Mouse (Mus musculus) lung, embryonic 14.5 days (tissue): ENCODE measurements around the gene Mef2d. TPM values are rescaled to one million over a fixed set of nuclear protein-coding genes. Genes with fewer than 3 reads are reported as not detected.

ENCODE experiments used
- ATAC-seq: fragments of 200-750 bp; cut with Nextera tagmentation; 2 replicates; pipeline ENCODE4 v1.8.0; 2017; ENCODE audit warnings: mild to moderate bottlenecking, moderate TSS enrichment, moderate library complexity; ENCODE audit not compliant: insufficient read depth
- DNase-seq: peaks from one replicate; pipeline ENCODE4 v3.0.0-alpha.2; 2015
- H3K27ac ChIP-seq: fragments of 300-500 bp; sonication (generic); 2 replicates; pipeline ENCODE4 v1.5.1; 2014; ENCODE audit warnings: low read depth, mild to moderate bottlenecking, moderate library complexity
- H3K27me3 ChIP-seq: fragments of 300-500 bp; sonication (generic); 2 replicates; pipeline ENCODE4 v1.6.1; 2014; ENCODE audit warnings: low read length, control low read depth; ENCODE audit not compliant: insufficient read depth
- H3K36me3 ChIP-seq: fragments of 300-500 bp; sonication (generic); 2 replicates; pipeline ENCODE4 v1.6.1; 2014; ENCODE audit warnings: control low read depth; ENCODE audit not compliant: insufficient read depth
- H3K4me1 ChIP-seq: fragments of 300-500 bp; sonication (generic); 2 replicates; pipeline ENCODE4 v1.6.1; 2014; ENCODE audit warnings: antibody characterized with exemption, control low read depth; ENCODE audit not compliant: insufficient read depth
- H3K4me2 ChIP-seq: fragments of 300-500 bp; sonication (generic); 2 replicates; pipeline ENCODE4 v1.6.1; 2014; ENCODE audit warnings: mild to moderate bottlenecking
- H3K4me3 ChIP-seq: fragments of 300-500 bp; sonication (generic); 2 replicates; pipeline ENCODE4 v1.5.1; 2014; ENCODE audit warnings: low read depth, low read length
- H3K9ac ChIP-seq: fragments of 300-500 bp; sonication (generic); 2 replicates; pipeline ENCODE4 v1.6.1; 2014
- H3K9me3 ChIP-seq: fragments of 300-500 bp; sonication (generic); 2 replicates; pipeline ENCODE4 v1.6.1; 2016; ENCODE audit warnings: low read depth, low read length, control low read depth
- CTCF ChIP-seq: IDR thresholded peaks from 2 replicates; pipeline ENCODE4 v1.5.1; 2016; ENCODE audit warnings: antibody characterized with exemption, low read depth
- WGBS: fragments of 180-500 bp; shearing (Covaris S2); extraction: QIAGEN DNeasy Blood & Tissue Kit; methylation state at CpG from one replicate; pipeline ENCODE4 v1.1.7; 2014; 5-methylcytosine and 5-hydroxymethylcytosine counted together
- microRNA-seq: library from miRNA; unstranded; fragments of <30 nt; microRNA quantifications from one replicate; pipeline ENCODE4, GENCODE M21; 2016; ENCODE audit warnings: borderline number of aligned reads
- polyA plus RNA-seq: library from polyadenylated mRNA; unstranded; fragments of >200 nt; fragmentation: Nextera tagmentation; extraction: Ambion mirVana; gene quantifications from 2 replicates; pipeline ENCODE4 v1.2.1, GENCODE M21; 2014

The Mef2d gene
- polyA plus RNA-seq, 1 experiment from 2014 or later = 25.4 TPM

GRCm38 (mm10) chr3:88215553-88216004, 73.4 kb downstream of the Mef2d start:
- Histone ChIP-seq H3K36me3 (no peaks in the 10 kb centered on the region), H3K9ac (no peak overlapping the region), H3K4me3 (peak overlapping the region; percentile 19), H3K27ac (no peak overlapping the region), H3K27me3 (peaks cover 99% of the 10 kb centered on the region), H3K4me2 (peak overlapping the region; percentile 43), H3K9me3 (no peaks in the 10 kb centered on the region), H3K4me1 (no peaks in the 10 kb centered on the region)
- ATAC-seq (no peak), DNase-seq (no peak)
- TF ChIP-seq CTCF = no peak
- 1% methylated on average over 23 of the region's 23 CpGs for WGBS

GRCm38 (mm10) chr3:88216116-88216515, 73.9 kb downstream of the Mef2d start:
- no peaks in the 10 kb centered on the region for H3K4me1 ChIP-seq
- ATAC-seq (no peak), DNase-seq (no peak)
- no peak overlapping the region for H3K4me2 ChIP-seq
- no peak overlapping the region for H3K9ac ChIP-seq
- peaks cover 97% of the 10 kb centered on the region for H3K27me3 ChIP-seq
- H3K4me3 ChIP-seq = no peak overlapping the region
- TF ChIP-seq CTCF = no peak
- no peak overlapping the region for H3K27ac ChIP-seq
- H3K9me3 ChIP-seq = no peaks in the 10 kb centered on the region
- 3% methylated on average over 6 of the region's 6 CpGs for WGBS
- no peaks in the 10 kb centered on the region for H3K36me3 ChIP-seq

- Histone ChIP-seq H3K36me3 (no peaks in the 10 kb centered on the region), H3K4me3 (no peak overlapping the region), H3K4me2 (no peak overlapping the region), H3K27ac (no peak overlapping the region), H3K4me1 (no peaks in the 10 kb centered on the region), H3K9ac (no peak overlapping the region), H3K9me3 (no peaks in the 10 kb centered on the region), H3K27me3 (peaks cover 96% of the 10 kb centered on the region)
- DNase-seq (peak; percentile 13), ATAC-seq (no peak)
- 9% methylated on average over 7 of the region's 7 CpGs for WGBS
- no peak for TF ChIP-seq CTCF
Measured at GRCm38 (mm10) chr3:88216534-88217326, 74.6 kb downstream of the Mef2d start.

- WGBS = 47% methylated on average over 1 of the region's 2 CpGs
Measured at GRCm38 (mm10) chr3:88217679-88218078, 75.5 kb downstream of the Mef2d start.

DNA sequence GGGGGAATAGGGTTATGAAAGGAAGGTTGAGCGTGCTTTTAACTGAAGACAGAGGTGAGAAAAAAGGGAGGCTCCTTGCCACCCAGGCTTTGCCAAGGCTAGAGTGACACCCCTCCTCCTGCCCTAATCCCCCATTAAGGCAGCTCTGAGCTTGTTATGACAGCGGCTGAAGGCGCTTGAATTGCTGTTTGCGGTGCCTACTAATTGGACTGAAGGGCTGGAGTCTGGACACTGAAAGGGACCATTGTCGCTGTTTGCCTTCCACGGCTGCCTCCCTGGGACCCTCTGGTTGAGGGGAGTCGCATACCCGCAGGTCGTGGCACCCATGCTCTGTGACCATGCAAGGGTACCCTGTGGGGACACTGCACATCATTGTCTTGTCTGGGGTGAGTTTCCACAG, 77.8 kb downstream of the Mef2d start:
- Histone ChIP-seq H3K4me3 (no peak overlapping the region), H3K27ac (no peak overlapping the region), H3K36me3 (no peaks in the 10 kb centered on the region), H3K9ac (no peak overlapping the region), H3K9me3 (no peaks in the 10 kb centered on the region), H3K4me1 (no peaks in the 10 kb centered on the region), H3K27me3 (peaks cover 63% of the 10 kb centered on the region), H3K4me2 (no peak overlapping the region)
- 23% methylated on average over 9 of the region's 9 CpGs for WGBS
- ATAC-seq (no peak), DNase-seq (no peak)
- no peak for TF ChIP-seq CTCF

More at GRCm38 (mm10) chr3:88217679-88218078, 75.5 kb downstream of the Mef2d start:
- Histone ChIP-seq H3K4me3 (no peak overlapping the region), H3K27ac (no peak overlapping the region), H3K4me2 (no peak overlapping the region), H3K9me3 (no peaks in the 10 kb centered on the region), H3K4me1 (no peaks in the 10 kb centered on the region), H3K9ac (no peak overlapping the region), H3K36me3 (no peaks in the 10 kb centered on the region), H3K27me3 (peaks cover 86% of the 10 kb centered on the region)
- ATAC-seq (no peak), DNase-seq (no peak)
- TF ChIP-seq CTCF = no peak

GRCm38 (mm10) chr3:88220842-88221241, 78.7 kb downstream of the Mef2d start:
- H3K4me3 ChIP-seq = no peak overlapping the region
- no peaks in the 10 kb centered on the region for H3K4me1 ChIP-seq
- no peak overlapping the region for H3K4me2 ChIP-seq
- no peaks in the 10 kb centered on the region for H3K9me3 ChIP-seq
- H3K36me3 ChIP-seq = no peaks in the 10 kb centered on the region
- DNase-seq = peak; percentile 94
- peak; percentile 64 for TF ChIP-seq CTCF
- H3K27ac ChIP-seq = no peak overlapping the region
- WGBS = 1% methylated on average over 6 of the region's 6 CpGs
- peak; percentile 71; the same call in 1 of the 2 replicates for ATAC-seq
- no peak overlapping the region for H3K9ac ChIP-seq
- peaks cover 54% of the 10 kb centered on the region for H3K27me3 ChIP-seq

Small RNA genes within 50 kb of the gene (microRNA-seq; reads per million reads assigned to microRNA genes)
- not detected for gene Gm25641
- gene Mir3093 = not detected
- gene Mir9-1 = not detected

Other genes starting within 250 kb of the Mef2d start
- 287 and 288 TPM in 2 replicates for gene Hdgf, start 236.1 kb upstream of the Mef2d start, polyA plus RNA-seq
- 64.8 and 65.5 TPM in 2 replicates for gene Mrpl24, start 222.9 kb upstream of the Mef2d start, polyA plus RNA-seq
- 44.0 and 50.5 TPM in 2 replicates for gene Isg20l2, start 212.1 kb upstream of the Mef2d start, polyA plus RNA-seq
- gene Rrnad1, start 211.7 kb upstream of the Mef2d start, polyA plus RNA-seq = 16.4 and 19.6 TPM in 2 replicates
- 7.7 and 10.3 TPM in 2 replicates for gene Crabp2, start 193.7 kb upstream of the Mef2d start, polyA plus RNA-seq
- 24.6 and 27.1 TPM in 2 replicates for gene Nes, start 171.3 kb upstream of the Mef2d start, polyA plus RNA-seq
- gene Bcan, start 142.1 kb upstream of the Mef2d start, polyA plus RNA-seq = not detected in 2 replicates
- not detected in 2 replicates for gene Hapln2, start 114.8 kb upstream of the Mef2d start, polyA plus RNA-seq
- gene Gpatch4, start 99.3 kb upstream of the Mef2d start, polyA plus RNA-seq = 35.8 and 40.6 TPM in 2 replicates
- 183 and 192 TPM in 2 replicates for gene Naxe, start 83.9 kb upstream of the Mef2d start, polyA plus RNA-seq
- not detected in 2 replicates for gene Ttc24, start 64.1 kb upstream of the Mef2d start, polyA plus RNA-seq
- gene Iqgap3, start 60.4 kb upstream of the Mef2d start, polyA plus RNA-seq = 31.2 and 32.5 TPM in 2 replicates
- not detected in 2 replicates for gene Rhbg, start 112.3 kb downstream of the Mef2d start, polyA plus RNA-seq
- not detected in 2 replicates for gene Gm38392, start 144.8 kb downstream of the Mef2d start, polyA plus RNA-seq
- gene Tsacc, start 154.6 kb downstream of the Mef2d start, polyA plus RNA-seq = 9.1 and 9.9 TPM in 2 replicates
- gene Cct3, start 154.7 kb downstream of the Mef2d start, polyA plus RNA-seq = 594 and 602 TPM in 2 replicates
- 124 and 129 TPM in 2 replicates for gene Glmp, start 182.7 kb downstream of the Mef2d start, polyA plus RNA-seq
- gene Tmem79, start 193.8 kb downstream of the Mef2d start, polyA plus RNA-seq = 5.0 and 5.9 TPM in 2 replicates
- gene Smg5, start 193.9 kb downstream of the Mef2d start, polyA plus RNA-seq = 47.8 and 54.4 TPM in 2 replicates
- gene Paqr6, start 222.2 kb downstream of the Mef2d start, polyA plus RNA-seq = 4.5 and 4.9 TPM in 2 replicates
- gene Bglap3, start 230.4 kb downstream of the Mef2d start, polyA plus RNA-seq = 0.19 and 0.24 TPM in 2 replicates
- not detected in 2 replicates for gene Bglap2, start 236.3 kb downstream of the Mef2d start, polyA plus RNA-seq
- gene Bglap, start 242.1 kb downstream of the Mef2d start, polyA plus RNA-seq = not detected in 2 replicates